Mouse (Mus musculus) midbrain, embryonic 11.5 days (tissue): Measurements from ENCODE around the gene Cpm. TPM values are rescaled to one million over a fixed set of nuclear protein-coding genes. Genes with fewer than 3 reads are reported as not detected.
"Not testable (repeated sequence)": the region's sequence is repeated elsewhere in the genome, so short reads cannot be mapped to it uniquely, and the experiment has no call there.

ENCODE experiments used
- ATAC-seq: fragments of 200-750 bp; cut with Nextera tagmentation; 2 replicates; pipeline ENCODE4 v1.8.0; 2017; ENCODE audit warnings: moderate TSS enrichment, moderate library complexity; ENCODE audit not compliant: low FRiP score
- DNase-seq: peaks from one replicate; pipeline ENCODE4 v3.0.0; 2015; ENCODE audit warnings: low spot score; ENCODE audit errors: missing footprints
- H3K27ac ChIP-seq: fragments of 300-500 bp; sonication (generic); 2 replicates; pipeline ENCODE4 v1.5.1; 2014; ENCODE audit warnings: low read depth, low read length
- H3K27me3 ChIP-seq: fragments of 300-500 bp; sonication (generic); 2 replicates; pipeline ENCODE4 v1.6.1; 2014; ENCODE audit warnings: mild to moderate bottlenecking, low read length, moderate library complexity, mixed read lengths; ENCODE audit not compliant: control insufficient read depth, insufficient read depth
- H3K36me3 ChIP-seq: fragments of 300-500 bp; sonication (generic); 2 replicates; pipeline ENCODE4 v1.6.1; 2014; ENCODE audit warnings: mild to moderate bottlenecking, low read length, moderate library complexity, mixed read lengths; ENCODE audit not compliant: control insufficient read depth, insufficient read depth
- H3K4me1 ChIP-seq: fragments of 300-500 bp; sonication (generic); 2 replicates; pipeline ENCODE4 v1.6.1; 2014; ENCODE audit warnings: low read length; ENCODE audit not compliant: control insufficient read depth, insufficient read depth
- H3K4me2 ChIP-seq: fragments of 300-500 bp; sonication (generic); 2 replicates; pipeline ENCODE4 v1.6.1; 2014; ENCODE audit warnings: mild to moderate bottlenecking, moderate library complexity
- H3K4me3 ChIP-seq: fragments of 300-500 bp; sonication (generic); 2 replicates; pipeline ENCODE4 v1.5.1; 2014; ENCODE audit warnings: low read depth, low read length
- H3K9ac ChIP-seq: fragments of 300-500 bp; sonication (generic); 2 replicates; pipeline ENCODE4 v1.6.1; 2014; ENCODE audit warnings: low read length
- H3K9me3 ChIP-seq: fragments of 300-500 bp; sonication (generic); 2 replicates; pipeline ENCODE4 v1.6.1; 2016; ENCODE audit warnings: low read length; ENCODE audit not compliant: control insufficient read depth
- WGBS: fragments of 180-500 bp; shearing (Covaris S2); extraction: QIAGEN DNeasy Blood & Tissue Kit; methylation state at CpG from one replicate; pipeline ENCODE4 v1.1.7; 2014; 5-methylcytosine and 5-hydroxymethylcytosine counted together
- polyA plus RNA-seq: library from polyadenylated mRNA; unstranded; fragments of >200 nt; fragmentation: Nextera tagmentation; extraction: Ambion mirVana; gene quantifications from 2 replicates; pipeline ENCODE4 v1.2.1, GENCODE M21; 2014

The Cpm gene
- polyA plus RNA-seq, 1 experiment from 2014 or later: 6.2 TPM

DNA sequence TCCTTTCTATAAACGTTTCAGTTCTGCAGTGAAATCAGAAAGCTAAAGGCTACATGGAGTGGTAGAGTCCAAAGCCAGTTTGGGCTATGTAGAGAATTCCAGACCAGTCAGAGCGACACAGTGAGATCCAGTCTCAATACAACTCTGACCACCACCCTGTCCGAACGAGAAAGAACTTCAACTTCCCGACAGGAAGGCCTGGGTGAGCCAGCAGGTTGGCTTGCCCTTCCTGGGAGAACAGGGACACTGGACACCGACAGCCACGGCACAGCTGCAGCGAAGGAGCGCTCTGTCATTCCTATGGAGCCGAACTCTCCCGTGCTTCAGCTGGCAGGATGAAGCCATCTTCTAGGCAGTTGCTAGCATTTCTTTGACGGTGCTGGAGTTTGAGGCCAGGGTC is 106.1 kb downstream of the Cpm start:
- not testable (repeated sequence) for H3K27me3 ChIP-seq, ATAC-seq, H3K27ac ChIP-seq, H3K4me3 ChIP-seq, H3K9me3 ChIP-seq, H3K4me1 ChIP-seq, H3K9ac ChIP-seq, DNase-seq, H3K4me2 ChIP-seq, H3K36me3 ChIP-seq
- WGBS: 91% methylated on average over 11 of the region's 12 CpGs

DNA sequence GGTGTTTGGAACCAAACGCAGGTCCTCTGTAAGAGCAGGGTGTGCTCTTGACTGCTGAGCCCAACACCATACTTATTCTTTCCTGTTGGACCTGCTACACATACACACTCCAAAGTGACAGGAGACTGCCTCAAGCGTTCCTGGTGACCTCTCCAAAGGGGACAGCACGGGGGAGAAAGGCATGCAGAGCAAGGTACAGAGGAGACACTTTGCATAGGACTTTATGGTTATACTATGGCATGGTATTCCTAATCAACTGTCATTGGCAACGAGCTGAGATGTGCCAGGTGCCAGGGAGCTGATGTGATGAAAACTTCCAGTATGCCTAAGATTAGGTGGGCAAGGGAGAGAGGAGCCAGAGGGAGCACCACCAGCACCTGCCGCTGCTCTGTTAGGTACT is 107.3 kb downstream of the Cpm start:
- DNase-seq (no peak), ATAC-seq (no peak)
- Histone ChIP-seq H3K9me3 (no peaks in the 10 kb centered on the region), H3K27me3 (no peaks in the 10 kb centered on the region), H3K9ac (no peak overlapping the region), H3K36me3 (peaks cover 6% of the 10 kb centered on the region; the same call in 1 of the 2 replicates), H3K4me1 (no peaks in the 10 kb centered on the region), H3K4me2 (no peak overlapping the region), H3K4me3 (no peak overlapping the region), H3K27ac (no peak overlapping the region)
- WGBS: 88% methylated on average over 5 of the region's 5 CpGs

Other genes with a start within 250 kb of the Cpm start
- 235 and 238 TPM in 2 replicates for gene Cpsf6, start 249.5 kb upstream of the Cpm start, polyA plus RNA-seq
- gene Mdm2, start 81.3 kb downstream of the Cpm start, polyA plus RNA-seq: 67.5 and 74.3 TPM in 2 replicates
- gene Slc35e3, start 116.9 kb downstream of the Cpm start, polyA plus RNA-seq: 21.4 TPM in 2 replicates
- gene Nup107, start 163.2 kb downstream of the Cpm start, polyA plus RNA-seq: 95.1 and 99.0 TPM in 2 replicates
- gene Rap1b, start 216.5 kb downstream of the Cpm start, polyA plus RNA-seq: 172 and 178 TPM in 2 replicates